Mouse (Mus musculus): ENCODE results near the gene Mdm4. TPM values are rescaled to one million over a fixed set of nuclear protein-coding genes. Genes with fewer than 3 reads are reported as not detected.

The Mdm4 gene
- polyA plus RNA-seq, 2 experiments, result 45.6 to 132 TPM

DNA sequence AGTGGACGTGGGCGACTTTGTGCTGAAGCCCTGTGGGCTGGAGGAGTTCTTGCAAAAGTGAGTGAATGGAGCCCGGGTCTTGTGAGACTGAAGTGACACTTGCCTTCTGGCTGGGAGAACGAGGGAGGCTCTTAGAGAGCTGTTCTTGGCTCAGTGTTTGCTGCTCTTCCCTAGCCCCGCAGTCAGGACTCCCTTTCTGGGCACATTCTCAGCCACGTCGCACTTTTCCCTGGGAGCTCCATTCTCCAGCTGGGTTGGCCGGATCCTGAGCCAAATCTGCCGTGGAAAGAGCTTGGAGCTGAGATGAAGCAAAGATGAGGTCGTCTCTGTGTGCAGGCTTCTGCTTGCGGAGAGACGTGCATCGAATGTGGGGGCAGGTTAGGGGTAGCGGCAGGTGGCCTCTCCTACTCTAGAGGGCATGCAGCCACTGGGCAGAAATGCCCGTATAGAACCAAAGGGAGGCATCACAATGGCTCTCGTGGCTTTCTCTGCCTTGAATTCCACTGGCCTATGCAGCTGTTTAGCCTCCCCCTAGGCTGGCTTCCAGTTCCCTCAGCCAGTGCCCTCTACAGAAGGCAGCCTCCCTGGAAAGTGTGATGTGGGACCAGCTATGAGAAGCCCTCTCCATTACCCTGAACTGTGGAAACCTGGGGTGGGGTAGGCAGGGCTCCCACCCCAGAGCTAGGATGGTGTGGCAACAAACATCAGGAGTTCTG is 41.5 kb upstream of the Mdm4 start:
- ATAC-seq (ENCODE audit: low FRiP score, low read depth), result no peak
- no peak overlapping the region for H3K27ac ChIP-seq (replicated peaks; ENCODE audit: low read depth, low read length)
- DNase-seq (ENCODE audit: low spot score), result no peak

GRCm38 (mm10) chr1:133070157-133070556 is 39.8 kb upstream of the Mdm4 start:
- WGBS, result 38% methylated on average over 5 of the region's 5 CpGs
- H3K9me3 ChIP-seq (ENCODE audit: control insufficient read depth, low read length), result no peaks in the 10 kb centered on the region
- no peak overlapping the region for H3K4me2 ChIP-seq (replicated peaks; ENCODE audit: low read depth, low read length, severe bottlenecking)
- peaks cover 13% of the 10 kb centered on the region for H3K36me3 ChIP-seq (ENCODE audit: control insufficient read depth, insufficient read depth, low read length)
- no peak overlapping the region for H3K9ac ChIP-seq (ENCODE audit: low read depth, low read length, severe bottlenecking)
- DNase-seq (ENCODE audit: low spot score) (peak; percentile 88), ATAC-seq (ENCODE audit: low FRiP score, low read depth) (peak; percentile 69)
- H3K4me3 ChIP-seq (replicated peaks; ENCODE audit: low read length), result no peak overlapping the region
- H3K27ac ChIP-seq (replicated peaks; ENCODE audit: low read depth, low read length), result no peak overlapping the region
- TF ChIP-seq POLR2A (IDR thresholded peaks at IDR 0.05; ENCODE audit: borderline replicate concordance, extremely low read depth, insufficient read depth, insufficient read length), result no peak
- no peaks in the 10 kb centered on the region for H3K27me3 ChIP-seq (ENCODE audit: control insufficient read depth, insufficient read depth, low read length)
- peaks cover 13% of the 10 kb centered on the region for H3K4me1 ChIP-seq (ENCODE audit: control insufficient read depth, insufficient read depth, low read length)

More for the DNA sequence above, 41.5 kb upstream of the Mdm4 start:
- Histone ChIP-seq H3K4me1 (ENCODE audit: control insufficient read depth, insufficient read depth, low read length) (peaks cover 13% of the 10 kb centered on the region), H3K36me3 (ENCODE audit: control insufficient read depth, insufficient read depth, low read length) (peaks cover 6% of the 10 kb centered on the region), H3K9me3 (ENCODE audit: control insufficient read depth, low read length) (no peaks in the 10 kb centered on the region), H3K9ac (ENCODE audit: low read depth, low read length, severe bottlenecking) (no peak overlapping the region), H3K4me3 (replicated peaks; ENCODE audit: low read length) (no peak overlapping the region), H3K27me3 (ENCODE audit: control insufficient read depth, insufficient read depth, low read length) (no peaks in the 10 kb centered on the region), H3K4me2 (replicated peaks; ENCODE audit: low read depth, low read length, severe bottlenecking) (no peak overlapping the region)
- 73% methylated on average over 16 of the region's 16 CpGs for WGBS
- no peak for TF ChIP-seq POLR2A (IDR thresholded peaks at IDR 0.05; ENCODE audit: borderline replicate concordance, extremely low read depth, insufficient read depth, insufficient read length)

- H3K4me3 ChIP-seq (replicated peaks; ENCODE audit: low read length), result no peak overlapping the region
- ATAC-seq (ENCODE audit: low FRiP score, low read depth) (no peak), DNase-seq (ENCODE audit: low spot score) (no peak)
- H3K9ac ChIP-seq (ENCODE audit: low read depth, low read length, severe bottlenecking), result no peak overlapping the region
- peaks cover 13% of the 10 kb centered on the region for H3K4me1 ChIP-seq (ENCODE audit: control insufficient read depth, insufficient read depth, low read length)
- 72% methylated on average over 12 of the region's 12 CpGs for WGBS
- TF ChIP-seq POLR2A (IDR thresholded peaks at IDR 0.05; ENCODE audit: borderline replicate concordance, extremely low read depth, insufficient read depth, insufficient read length), result no peak
- peak overlapping the region; percentile 14; the same call in 1 of the 2 replicates for H3K27ac ChIP-seq (replicated peaks; ENCODE audit: low read depth, low read length)
- no peak overlapping the region for H3K4me2 ChIP-seq (replicated peaks; ENCODE audit: low read depth, low read length, severe bottlenecking)
- no peaks in the 10 kb centered on the region for H3K9me3 ChIP-seq (ENCODE audit: control insufficient read depth, low read length)
- H3K27me3 ChIP-seq (ENCODE audit: control insufficient read depth, insufficient read depth, low read length), result no peaks in the 10 kb centered on the region
- peaks cover 13% of the 10 kb centered on the region for H3K36me3 ChIP-seq (ENCODE audit: control insufficient read depth, insufficient read depth, low read length)
These were observed 39.1 kb upstream of the Mdm4 start for GRCm38 (mm10) chr1:133069275-133070120.

DNA sequence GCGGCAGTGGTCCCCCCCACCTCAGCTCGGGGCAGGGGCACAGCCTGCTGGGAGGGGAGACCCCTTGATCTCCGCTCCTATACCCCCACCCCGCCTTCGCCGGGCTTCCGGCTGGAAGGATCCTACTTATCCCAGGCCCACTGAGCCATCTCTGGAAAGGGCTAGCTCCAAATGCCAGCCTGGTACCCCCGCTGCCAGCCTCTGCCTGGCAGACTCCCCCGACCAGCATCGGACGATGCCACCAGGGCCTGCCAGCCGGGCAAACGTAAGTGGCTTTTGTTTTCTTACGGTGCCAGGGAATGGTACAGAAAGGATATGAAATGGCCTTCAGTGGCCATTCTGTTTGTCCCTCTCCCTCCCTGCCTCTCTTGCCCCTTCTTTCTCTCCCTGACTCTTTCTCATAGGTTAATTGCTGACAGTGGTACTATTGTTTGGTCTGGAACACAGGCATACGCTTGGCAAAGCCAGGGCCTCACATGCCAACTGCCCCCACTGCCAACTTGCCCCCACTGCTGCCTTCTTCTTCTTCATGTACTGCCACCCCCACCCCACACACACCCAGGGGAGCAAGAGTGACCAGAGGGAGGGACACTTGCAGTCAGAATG is 38.4 kb upstream of the Mdm4 start:
- Histone ChIP-seq H3K27ac (replicated peaks; ENCODE audit: low read depth, low read length) (peak overlapping the region; percentile 43), H3K9me3 (ENCODE audit: control insufficient read depth, low read length) (no peaks in the 10 kb centered on the region), H3K9ac (ENCODE audit: low read depth, low read length, severe bottlenecking) (no peak overlapping the region), H3K4me1 (ENCODE audit: control insufficient read depth, insufficient read depth, low read length) (peaks cover 13% of the 10 kb centered on the region), H3K27me3 (ENCODE audit: control insufficient read depth, insufficient read depth, low read length) (no peaks in the 10 kb centered on the region), H3K4me2 (replicated peaks; ENCODE audit: low read depth, low read length, severe bottlenecking) (no peak overlapping the region), H3K36me3 (ENCODE audit: control insufficient read depth, insufficient read depth, low read length) (peaks cover 13% of the 10 kb centered on the region), H3K4me3 (replicated peaks; ENCODE audit: low read length) (no peak overlapping the region)
- no peak for TF ChIP-seq POLR2A (IDR thresholded peaks at IDR 0.05; ENCODE audit: borderline replicate concordance, extremely low read depth, insufficient read depth, insufficient read length)
- ATAC-seq (ENCODE audit: low FRiP score, low read depth) (no peak), DNase-seq (ENCODE audit: low spot score) (no peak)
- 93% methylated on average over 15 of the region's 15 CpGs for WGBS

- Histone ChIP-seq H3K27me3 (ENCODE audit: control insufficient read depth, insufficient read depth, low read length) (no peaks in the 10 kb centered on the region), H3K9me3 (ENCODE audit: control insufficient read depth, low read length) (no peaks in the 10 kb centered on the region), H3K36me3 (ENCODE audit: control insufficient read depth, insufficient read depth, low read length) (peaks cover 13% of the 10 kb centered on the region), H3K4me1 (ENCODE audit: control insufficient read depth, insufficient read depth, low read length) (peaks cover 13% of the 10 kb centered on the region), H3K4me3 (replicated peaks; ENCODE audit: low read length) (no peak overlapping the region), H3K9ac (ENCODE audit: low read depth, low read length, severe bottlenecking) (peak overlapping the region; percentile 4; the same call in 1 of the 2 replicates), H3K4me2 (replicated peaks; ENCODE audit: low read depth, low read length, severe bottlenecking) (no peak overlapping the region), H3K27ac (replicated peaks; ENCODE audit: low read depth, low read length) (peak overlapping the region; percentile 43)
- no peak for TF ChIP-seq POLR2A (IDR thresholded peaks at IDR 0.05; ENCODE audit: borderline replicate concordance, extremely low read depth, insufficient read depth, insufficient read length)
- ATAC-seq (ENCODE audit: low FRiP score, low read depth) (0 out of 2 replicates have a peak, but pooled peaks have one; percentile 20), DNase-seq (ENCODE audit: low spot score) (no peak)
- 56% methylated on average over 5 of the region's 5 CpGs for WGBS
These were observed 37.9 kb upstream of the Mdm4 start for GRCm38 (mm10) chr1:133068268-133068667.
